Mouse (Mus musculus) lung, adult 2 months (tissue): ENCODE results near the gene Mipol1. TPM values are rescaled to one million over a fixed set of nuclear protein-coding genes. Genes with fewer than 3 reads are reported as not detected.
A peak's percentile ranks its signal among the peaks of the same experiment; 100 is the strongest.

Experiments
- DNase-seq: peaks from one replicate; pipeline ENCODE4 v3.0.0; 2022
- H3K4me1 ChIP-seq: fragments of 200-500 bp; 2 replicates; pipeline ENCODE4 v1.6.1; 2011; ENCODE audit warnings: low read length; ENCODE audit not compliant: control insufficient read depth, insufficient read depth
- H3K4me3 ChIP-seq: fragments of 200-500 bp; replicated peaks from 2 replicates; pipeline ENCODE3; 2011; ENCODE audit warnings: low read depth, mild to moderate bottlenecking, control low read depth, low read length; ENCODE audit errors: extremely low read depth
- CTCF ChIP-seq: fragments of 200-500 bp; IDR thresholded peaks from 2 replicates; pipeline ENCODE4 v1.5.1; 2011; ENCODE audit warnings: mild to moderate bottlenecking, low read length, control low read depth; ENCODE audit not compliant: insufficient read depth
- POLR2A ChIP-seq: fragments of 200-500 bp; IDR thresholded peaks from 2 replicates; pipeline ENCODE4 v1.6.1; 2011; ENCODE audit warnings: low read depth, mild to moderate bottlenecking, control low read depth, low read length, borderline replicate concordance; ENCODE audit errors: extremely low read depth
- whole genome bisulfite sequencing: fragments of 180-500 bp; shearing (Covaris S2); methylation state at CpG from one replicate; pipeline ENCODE4 v1.1.7; 2018; 5-methylcytosine and 5-hydroxymethylcytosine counted together
- polyA plus RNA-seq: library from polyadenylated mRNA; depleted of rRNA; stranded (reverse); fragments of >200 nt; gene quantifications from 2 replicates; pipeline ENCODE4 v1.2.3, GENCODE M21; 2012; rRNA removed

Mipol1 gene
- polyA plus RNA-seq, 1 experiment, result 1.9 TPM

DNA sequence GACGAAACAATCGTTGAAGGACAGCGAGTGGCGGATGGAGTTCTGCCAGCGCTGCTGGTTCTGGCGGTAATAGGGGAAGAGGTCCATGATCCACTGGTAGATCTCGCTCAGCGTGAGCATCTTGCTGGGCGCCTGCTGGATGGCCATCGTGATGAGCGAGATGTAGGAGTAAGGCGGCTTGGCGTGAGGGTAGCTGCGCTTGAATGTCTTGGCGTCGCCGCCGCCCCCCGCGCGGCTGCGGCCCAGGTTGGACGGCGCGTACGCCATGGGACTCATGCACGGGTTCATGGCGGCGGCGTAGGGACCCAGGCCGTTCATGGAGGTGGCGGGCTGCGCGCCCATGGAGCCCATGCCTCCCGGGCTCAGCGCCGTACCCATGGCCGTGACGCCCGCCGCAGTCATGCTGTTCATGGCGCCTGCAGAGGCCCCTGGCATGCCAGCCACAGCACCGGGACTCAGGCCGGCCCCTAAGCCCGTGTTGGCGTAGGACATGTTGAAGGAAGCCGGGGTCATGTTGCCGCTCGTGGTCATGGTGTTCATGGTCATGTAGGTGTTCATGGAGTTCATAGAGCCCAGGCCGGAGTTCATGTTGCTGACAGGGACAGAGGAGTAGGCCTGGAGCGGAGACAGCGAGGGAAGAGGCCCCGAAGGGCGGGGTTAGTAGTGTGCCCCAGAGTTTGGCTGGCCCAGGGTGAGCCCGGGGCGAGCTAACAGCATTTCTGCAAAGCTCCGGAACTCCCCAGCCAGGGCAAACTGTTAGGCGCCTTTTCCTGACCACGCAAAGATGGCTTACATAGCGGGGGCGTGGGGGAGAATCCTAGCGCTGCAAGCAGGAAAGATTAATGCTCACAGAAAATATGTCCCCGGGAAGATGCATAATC, 312.8 kb downstream of the Mipol1 start:
- TF ChIP-seq CTCF, result no peak
- no peak for TF ChIP-seq POLR2A
- DNase-seq, result peak; percentile 70
- WGBS, result 5% methylated on average over 63 of the region's 63 CpGs
- Histone ChIP-seq H3K4me1 (peaks cover 7% of the 10 kb centered on the region; the same call in 1 of the 2 replicates), H3K4me3 (peak overlapping the region; percentile 46)

DNA sequence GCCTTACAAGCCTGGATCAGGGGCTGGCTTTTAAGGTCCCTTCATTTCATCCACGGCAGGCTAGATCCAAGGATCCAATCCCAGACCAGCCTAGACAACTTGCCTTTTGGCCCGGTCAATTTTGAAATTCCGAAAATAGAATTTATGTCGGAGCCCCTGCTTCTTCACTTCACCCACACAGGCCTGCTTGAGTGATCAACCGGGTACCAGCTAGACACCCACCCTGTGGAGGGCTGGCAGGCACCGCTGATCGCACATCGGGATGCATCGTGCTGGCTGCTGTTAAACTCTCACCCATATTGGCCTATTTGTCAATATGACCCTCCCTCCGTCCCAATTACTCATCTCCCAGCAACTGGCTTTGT, 313.4 kb downstream of the Mipol1 start:
- Histone ChIP-seq H3K4me3 (peak overlapping the region; percentile 61), H3K4me1 (peaks cover 9% of the 10 kb centered on the region)
- WGBS, result 5% methylated on average over 10 of the region's 10 CpGs
- no peak for TF ChIP-seq CTCF
- no peak for TF ChIP-seq POLR2A
- DNase-seq, result no peak

DNA sequence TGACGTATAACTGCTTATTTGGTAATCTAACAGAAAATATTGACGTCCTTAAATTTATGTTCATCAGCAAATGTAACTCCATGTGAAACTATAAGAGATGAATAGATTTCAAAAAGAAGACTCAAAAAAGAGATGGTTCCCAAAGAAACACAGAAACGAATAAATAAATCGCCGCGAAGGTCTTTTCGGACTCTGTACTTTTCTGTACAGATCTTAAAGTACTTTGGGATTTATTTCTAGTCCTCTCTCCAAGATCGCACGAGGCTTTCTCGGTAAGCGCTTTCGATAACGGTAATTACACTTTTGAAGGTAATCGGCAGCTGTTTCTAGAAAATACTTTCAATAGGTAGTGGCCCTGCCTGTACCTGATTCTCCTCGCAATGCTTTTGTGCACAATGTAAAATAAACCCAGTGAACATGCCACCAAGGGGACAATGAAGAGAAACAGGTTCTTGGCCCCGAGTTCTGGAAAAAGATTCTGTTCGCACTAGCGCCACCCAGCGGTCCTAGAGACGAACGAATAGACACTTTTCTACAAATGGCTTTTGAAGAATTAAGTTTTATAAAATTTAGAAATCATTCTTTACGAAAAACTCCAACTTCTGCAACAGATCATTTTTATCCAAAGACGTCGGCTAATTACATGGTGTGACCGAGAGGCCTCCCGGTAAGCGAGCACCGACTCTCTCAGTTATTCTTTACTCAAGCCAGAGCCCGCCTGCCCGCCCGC, 314.6 kb downstream of the Mipol1 start:
- peak overlapping the region; percentile 81 for H3K4me3 ChIP-seq
- H3K4me1 ChIP-seq, result peaks cover 7% of the 10 kb centered on the region
- TF ChIP-seq POLR2A, result no peak
- TF ChIP-seq CTCF, result peak; percentile 49
- no peak for DNase-seq
- 3% methylated on average over 31 of the region's 31 CpGs for WGBS

DNA sequence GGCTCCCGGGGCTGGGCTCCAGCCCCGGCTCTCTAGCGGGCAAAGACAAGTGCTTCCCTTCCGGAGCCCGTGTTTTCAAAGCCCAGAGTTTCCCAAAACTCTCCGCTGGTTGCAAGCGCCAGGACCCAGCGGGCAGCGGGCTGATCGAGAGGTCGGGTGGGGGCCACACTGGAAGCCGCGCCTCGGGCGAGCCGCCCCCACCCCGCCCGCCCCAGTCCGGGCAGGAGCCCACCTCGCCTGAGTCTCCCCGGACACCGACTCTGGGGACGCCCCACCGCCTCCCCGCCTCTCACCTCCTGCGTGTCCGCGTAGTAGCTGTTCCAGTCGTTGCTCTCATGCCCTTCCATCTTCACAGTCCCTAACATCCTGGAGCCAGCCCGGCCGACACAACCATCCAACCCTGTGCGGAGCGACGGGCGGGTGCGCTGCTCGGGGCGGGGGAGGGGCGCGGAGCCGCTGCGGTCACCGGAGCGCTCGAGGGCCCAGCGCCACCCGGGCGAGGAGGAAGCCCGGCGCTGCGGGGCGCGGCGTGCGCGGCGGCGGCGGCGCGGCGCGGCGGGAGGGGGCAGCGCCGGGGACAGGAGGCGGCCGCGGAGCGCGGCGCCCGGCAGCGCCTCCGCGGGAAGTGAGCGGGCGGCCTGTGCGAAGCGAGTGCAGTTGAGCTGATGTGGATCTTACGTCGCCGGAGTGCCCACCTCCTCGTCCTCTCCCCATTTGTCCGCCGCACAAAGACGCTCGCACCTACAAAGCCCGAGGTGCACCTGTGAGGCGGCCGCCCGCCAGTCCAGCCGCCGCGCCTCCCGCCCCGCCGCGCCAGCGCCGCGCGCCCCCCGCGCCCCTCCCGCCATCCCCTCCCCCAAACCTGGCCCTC, 315.4 kb downstream of the Mipol1 start:
- H3K4me1 ChIP-seq, result peaks cover 7% of the 10 kb centered on the region
- peak; percentile 76 for DNase-seq
- H3K4me3 ChIP-seq, result peak overlapping the region; percentile 81
- TF ChIP-seq POLR2A, result peak; percentile 56; the same call in 1 of the 2 replicates
- TF ChIP-seq CTCF, result no peak
- under 1% methylated on average over 104 of the region's 106 CpGs for WGBS

Other genes starting within 250 kb of the Mipol1 start
- 0.04 TPM in 1 of 2 replicates, not detected in the other for gene Slc25a21, start 33.0 kb upstream of the Mipol1 start, polyA plus RNA-seq
- gene Prps1l3, start within 50 bp of the Mipol1 start, polyA plus RNA-seq, result 10.4 and 11.1 TPM in 2 replicates